Mouse (Mus musculus): ENCODE data around the gene Ptger4. TPM values are rescaled to one million over a fixed set of nuclear protein-coding genes. Genes with fewer than 3 reads are reported as not detected.
A peak's percentile ranks its signal among the peaks of the same experiment; 100 is the strongest.

The Ptger4 gene
- polyA plus RNA-seq, 1 experiment from 2014 or later = 1.5 TPM

- ATAC-seq (replicated peaks; ENCODE audit: insufficient number of reproducible peaks, low FRiP score, low TSS enrichment, low read depth) (no peak), DNase-seq (ENCODE audit: low spot score) (no peak)
- Histone ChIP-seq H3K4me3 (ENCODE audit: low read depth, low read length) (no peak overlapping the region), H3K9ac (replicated peaks; ENCODE audit: low read length) (no peak overlapping the region), H3K27ac (replicated peaks; ENCODE audit: low read depth, low read length) (no peak overlapping the region), H3K36me3 (replicated peaks; ENCODE audit: control insufficient read depth, insufficient read depth, low read depth, low read length) (no peaks in the 10 kb centered on the region), H3K9me3 (replicated peaks; ENCODE audit: control insufficient read depth, low read length) (no peaks in the 10 kb centered on the region), H3K27me3 (ENCODE audit: control insufficient read depth, insufficient read depth, low read length) (no peaks in the 10 kb centered on the region), H3K4me2 (ENCODE audit: low read depth, low read length) (no peak overlapping the region), H3K4me1 (ENCODE audit: control insufficient read depth, insufficient read depth, low read length) (no peaks in the 10 kb centered on the region)
- WGBS = 82% methylated on average over 10 of the region's 10 CpGs
Measured at GRCm38 (mm10) chr15:5262874-5263504, 19.0 kb upstream of the Ptger4 start.

GRCm38 (mm10) chr15:5262095-5262667, 18.2 kb upstream of the Ptger4 start:
- no peak overlapping the region for H3K27ac ChIP-seq (replicated peaks; ENCODE audit: low read depth, low read length)
- no peak overlapping the region for H3K4me3 ChIP-seq (ENCODE audit: low read depth, low read length)
- H3K27me3 ChIP-seq (ENCODE audit: control insufficient read depth, insufficient read depth, low read length) = no peaks in the 10 kb centered on the region
- H3K36me3 ChIP-seq (replicated peaks; ENCODE audit: control insufficient read depth, insufficient read depth, low read depth, low read length) = no peaks in the 10 kb centered on the region
- WGBS = 86% methylated on average over 13 of the region's 13 CpGs
- H3K4me2 ChIP-seq (ENCODE audit: low read depth, low read length) = no peak overlapping the region
- no peak overlapping the region for H3K9ac ChIP-seq (replicated peaks; ENCODE audit: low read length)
- no peaks in the 10 kb centered on the region for H3K9me3 ChIP-seq (replicated peaks; ENCODE audit: control insufficient read depth, low read length)
- DNase-seq (ENCODE audit: low spot score) (no peak), ATAC-seq (replicated peaks; ENCODE audit: insufficient number of reproducible peaks, low FRiP score, low TSS enrichment, low read depth) (no peak)
- no peaks in the 10 kb centered on the region for H3K4me1 ChIP-seq (ENCODE audit: control insufficient read depth, insufficient read depth, low read length)

- H3K27me3 ChIP-seq (ENCODE audit: control insufficient read depth, insufficient read depth, low read length) = no peaks in the 10 kb centered on the region
Measured at GRCm38 (mm10) chr15:5261004-5261403, 17.0 kb upstream of the Ptger4 start.

GRCm38 (mm10) chr15:5260183-5260582, 16.2 kb upstream of the Ptger4 start:
- H3K9ac ChIP-seq (replicated peaks; ENCODE audit: low read length) = no peak overlapping the region
- WGBS = 51% methylated on average over 5 of the region's 5 CpGs
- no peak overlapping the region for H3K4me2 ChIP-seq (ENCODE audit: low read depth, low read length)
- H3K27me3 ChIP-seq (ENCODE audit: control insufficient read depth, insufficient read depth, low read length) = no peaks in the 10 kb centered on the region
- ATAC-seq (replicated peaks; ENCODE audit: insufficient number of reproducible peaks, low FRiP score, low TSS enrichment, low read depth) = no peak
- no peak for DNase-seq (ENCODE audit: low spot score)
- H3K9me3 ChIP-seq (replicated peaks; ENCODE audit: control insufficient read depth, low read length) = no peaks in the 10 kb centered on the region
- no peaks in the 10 kb centered on the region for H3K36me3 ChIP-seq (replicated peaks; ENCODE audit: control insufficient read depth, insufficient read depth, low read depth, low read length)
- no peak overlapping the region for H3K27ac ChIP-seq (replicated peaks; ENCODE audit: low read depth, low read length)
- no peaks in the 10 kb centered on the region for H3K4me1 ChIP-seq (ENCODE audit: control insufficient read depth, insufficient read depth, low read length)
- no peak overlapping the region for H3K4me3 ChIP-seq (ENCODE audit: low read depth, low read length)

More at GRCm38 (mm10) chr15:5261004-5261403, 17.0 kb upstream of the Ptger4 start:
- H3K27ac ChIP-seq (replicated peaks; ENCODE audit: low read depth, low read length) = no peak overlapping the region
- WGBS = 86% methylated on average over 3 of the region's 3 CpGs
- ATAC-seq (replicated peaks; ENCODE audit: insufficient number of reproducible peaks, low FRiP score, low TSS enrichment, low read depth) = no peak
- no peak overlapping the region for H3K4me2 ChIP-seq (ENCODE audit: low read depth, low read length)
- no peak for DNase-seq (ENCODE audit: low spot score)
- no peaks in the 10 kb centered on the region for H3K36me3 ChIP-seq (replicated peaks; ENCODE audit: control insufficient read depth, insufficient read depth, low read depth, low read length)
- no peak overlapping the region for H3K9ac ChIP-seq (replicated peaks; ENCODE audit: low read length)
- no peak overlapping the region for H3K4me3 ChIP-seq (ENCODE audit: low read depth, low read length)
- H3K4me1 ChIP-seq (ENCODE audit: control insufficient read depth, insufficient read depth, low read length) = no peaks in the 10 kb centered on the region
- H3K9me3 ChIP-seq (replicated peaks; ENCODE audit: control insufficient read depth, low read length) = no peaks in the 10 kb centered on the region

- no peak overlapping the region for H3K4me3 ChIP-seq (ENCODE audit: low read depth, low read length)
- no peak for ATAC-seq (replicated peaks; ENCODE audit: insufficient number of reproducible peaks, low FRiP score, low TSS enrichment, low read depth)
- H3K4me1 ChIP-seq (ENCODE audit: control insufficient read depth, insufficient read depth, low read length) = no peaks in the 10 kb centered on the region
- no peak overlapping the region for H3K27ac ChIP-seq (replicated peaks; ENCODE audit: low read depth, low read length)
- no peak overlapping the region for H3K4me2 ChIP-seq (ENCODE audit: low read depth, low read length)
- no peaks in the 10 kb centered on the region for H3K27me3 ChIP-seq (ENCODE audit: control insufficient read depth, insufficient read depth, low read length)
- no peak for DNase-seq (ENCODE audit: low spot score)
- no peaks in the 10 kb centered on the region for H3K9me3 ChIP-seq (replicated peaks; ENCODE audit: control insufficient read depth, low read length)
- WGBS = 87% methylated on average over 4 of the region's 4 CpGs
- H3K9ac ChIP-seq (replicated peaks; ENCODE audit: low read length) = no peak overlapping the region
- no peaks in the 10 kb centered on the region for H3K36me3 ChIP-seq (replicated peaks; ENCODE audit: control insufficient read depth, insufficient read depth, low read depth, low read length)
Measured at GRCm38 (mm10) chr15:5250182-5250581, 6.2 kb upstream of the Ptger4 start.

- no peaks in the 10 kb centered on the region for H3K36me3 ChIP-seq (replicated peaks; ENCODE audit: control insufficient read depth, insufficient read depth, low read depth, low read length)
- ATAC-seq (replicated peaks; ENCODE audit: insufficient number of reproducible peaks, low FRiP score, low TSS enrichment, low read depth) = peak; percentile 5
- H3K4me2 ChIP-seq (ENCODE audit: low read depth, low read length) = peak overlapping the region; percentile 99
- H3K27me3 ChIP-seq (ENCODE audit: control insufficient read depth, insufficient read depth, low read length) = peaks cover 23% of the 10 kb centered on the region
- no peak for DNase-seq (ENCODE audit: low spot score)
- peaks cover 3% of the 10 kb centered on the region; the same call in 1 of the 2 replicates for H3K4me1 ChIP-seq (ENCODE audit: control insufficient read depth, insufficient read depth, low read length)
- peak overlapping the region; percentile 53 for H3K4me3 ChIP-seq (ENCODE audit: low read depth, low read length)
- H3K9me3 ChIP-seq (replicated peaks; ENCODE audit: control insufficient read depth, low read length) = no peaks in the 10 kb centered on the region
- H3K27ac ChIP-seq (replicated peaks; ENCODE audit: low read depth, low read length) = no peak overlapping the region
- WGBS = 7% methylated on average over 40 of the region's 40 CpGs
- peak overlapping the region; percentile 41; the same call in 1 of the 2 replicates for H3K9ac ChIP-seq (replicated peaks; ENCODE audit: low read length)
Measured at GRCm38 (mm10) chr15:5243036-5243958, 690 bp downstream of the Ptger4 start.

GRCm38 (mm10) chr15:5242241-5243035, 1.5 kb downstream of the Ptger4 start:
- Histone ChIP-seq H3K36me3 (replicated peaks; ENCODE audit: control insufficient read depth, insufficient read depth, low read depth, low read length) (no peaks in the 10 kb centered on the region), H3K4me2 (ENCODE audit: low read depth, low read length) (peak overlapping the region; percentile 99), H3K9ac (replicated peaks; ENCODE audit: low read length) (peak overlapping the region; percentile 54), H3K4me1 (ENCODE audit: control insufficient read depth, insufficient read depth, low read length) (peaks cover 3% of the 10 kb centered on the region; the same call in 1 of the 2 replicates), H3K27me3 (ENCODE audit: control insufficient read depth, insufficient read depth, low read length) (peaks cover 23% of the 10 kb centered on the region), H3K4me3 (ENCODE audit: low read depth, low read length) (peak overlapping the region; percentile 46), H3K9me3 (replicated peaks; ENCODE audit: control insufficient read depth, low read length) (no peaks in the 10 kb centered on the region), H3K27ac (replicated peaks; ENCODE audit: low read depth, low read length) (no peak overlapping the region)
- WGBS = 1% methylated on average over 61 of the region's 61 CpGs
- DNase-seq (ENCODE audit: low spot score) = peak; percentile 36
- ATAC-seq (replicated peaks; ENCODE audit: insufficient number of reproducible peaks, low FRiP score, low TSS enrichment, low read depth) = peak; percentile 50

All from embryonic facial prominence, embryonic 11.5 days (tissue).